Mouse (Mus musculus) layer of hippocampus, adult 9-11 months (tissue): ENCODE measurements around the gene BC035044.
A peak's percentile ranks its signal among the peaks of the same experiment; 100 is the strongest.
"Not testable (repeated sequence)": the region's sequence is repeated elsewhere in the genome, so short reads cannot be mapped to it uniquely, and the experiment has no call there.

Experiments used
- DNase-seq: peaks from one replicate; pipeline ENCODE4 v3.0.0; 2022

The BC035044 gene

GRCm38 (mm10) chr6:128890948-128891355 lies at the start of gene BC035044:
Gene BC035044, minus strand, starts transcription at chr6:128891126.
- peak; percentile 6 for DNase-seq

GRCm38 (mm10) chr6:128935889-128936665 lies 45.2 kb upstream of the BC035044 start:
- DNase-seq: not testable (repeated sequence)

- not testable (repeated sequence) for DNase-seq
Measured at GRCm38 (mm10) chr6:128934081-128934480, 43.2 kb upstream of the BC035044 start, which contains the start of gene Clec2g. Gene Clec2g, plus strand, starts transcription at chr6:128934381.

- no peak for DNase-seq
Measured at GRCm38 (mm10) chr6:128933050-128933449, 42.1 kb upstream of the BC035044 start.

GRCm38 (mm10) chr6:128917322-128917721 lies 26.4 kb upstream of the BC035044 start:
- no peak for DNase-seq

GRCm38 (mm10) chr6:128913598-128914254 lies 22.8 kb upstream of the BC035044 start:
- no peak for DNase-seq

- not testable (repeated sequence) for DNase-seq
Measured at GRCm38 (mm10) chr6:128900796-128901552, 10.0 kb upstream of the BC035044 start.

GRCm38 (mm10) chr6:128900044-128900443 lies 9.1 kb upstream of the BC035044 start:
- DNase-seq: no peak

GRCm38 (mm10) chr6:128895404-128896001 lies 4.6 kb upstream of the BC035044 start:
- DNase-seq: no peak

- no peak for DNase-seq
Measured at GRCm38 (mm10) chr6:128888834-128889233, 2.1 kb downstream of the BC035044 start.

GRCm38 (mm10) chr6:128887091-128887790 lies 3.7 kb downstream of the BC035044 start, which contains the start of gene Clec2i:
Gene Clec2i, plus strand, starts transcription at chr6:128887588.
- peak; percentile 40 for DNase-seq

GRCm38 (mm10) chr6:128871910-128872610 lies 18.9 kb downstream of the BC035044 start:
- no peak for DNase-seq

GRCm38 (mm10) chr6:128868861-128869260 lies 22.1 kb downstream of the BC035044 start:
- no peak for DNase-seq

GRCm38 (mm10) chr6:128857976-128858375 lies 33.0 kb downstream of the BC035044 start:
- DNase-seq: no peak

- DNase-seq: peak; percentile 74
Measured at GRCm38 (mm10) chr6:128856250-128856649, 34.7 kb downstream of the BC035044 start.

GRCm38 (mm10) chr6:128855477-128855876 lies 35.4 kb downstream of the BC035044 start:
- DNase-seq: no peak

GRCm38 (mm10) chr6:128854895-128855294 lies 36.0 kb downstream of the BC035044 start:
- no peak for DNase-seq

GRCm38 (mm10) chr6:128854024-128854820 lies 36.7 kb downstream of the BC035044 start:
- peak; percentile 28 for DNase-seq

- DNase-seq: no peak
Measured at GRCm38 (mm10) chr6:128852766-128853165, 38.2 kb downstream of the BC035044 start.

GRCm38 (mm10) chr6:128851151-128851550 lies 39.8 kb downstream of the BC035044 start:
- no peak for DNase-seq

- DNase-seq: no peak
Measured at GRCm38 (mm10) chr6:128850671-128851070, 40.3 kb downstream of the BC035044 start.
